Mouse (Mus musculus): ENCODE results near the gene Crmp1.
A peak's percentile ranks its signal among the peaks of the same experiment; 100 is the strongest.

The Crmp1 gene

DNA sequence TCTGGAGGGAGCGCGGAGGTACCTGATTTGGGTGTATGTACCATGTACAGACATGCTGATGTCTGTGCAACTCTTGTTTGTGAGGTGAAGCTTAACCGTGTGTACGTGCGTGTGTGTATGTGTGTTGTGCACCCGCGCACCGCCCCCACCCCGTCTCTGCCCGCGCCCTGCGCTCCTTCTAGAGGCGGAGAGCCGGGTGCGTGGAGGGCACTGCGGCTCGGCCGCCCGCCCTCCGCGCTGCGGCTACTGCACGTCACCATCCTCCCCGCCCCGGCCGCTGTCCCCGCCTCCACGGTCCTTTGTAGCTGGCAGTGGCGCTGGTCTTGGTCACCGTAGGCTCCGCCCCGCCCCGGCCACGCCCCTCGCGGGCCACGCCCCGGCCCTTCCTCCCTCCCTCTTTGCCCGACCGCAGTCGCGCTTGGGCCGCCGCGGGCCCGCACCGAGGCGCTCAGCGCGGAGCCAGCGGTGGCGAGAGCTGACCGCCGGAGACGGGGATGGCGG is at the start of gene Crmp1:
TSS of gene Crmp1 (plus strand) at position 290 of the 501 bp plus-strand sequence.
- DNase-seq (ENCODE audit: low read depth) = peak; percentile 6

GRCm38 (mm10) chr5:37196196-37196595 is 45.5 kb upstream of the Crmp1 start:
- no peak for DNase-seq (ENCODE audit: low read depth)

GRCm38 (mm10) chr5:37196666-37197250 is 45.0 kb upstream of the Crmp1 start:
- DNase-seq (ENCODE audit: low read depth) = no peak

- DNase-seq (ENCODE audit: low read depth) = no peak
Observed at GRCm38 (mm10) chr5:37197423-37197822, 44.3 kb upstream of the Crmp1 start.

DNA sequence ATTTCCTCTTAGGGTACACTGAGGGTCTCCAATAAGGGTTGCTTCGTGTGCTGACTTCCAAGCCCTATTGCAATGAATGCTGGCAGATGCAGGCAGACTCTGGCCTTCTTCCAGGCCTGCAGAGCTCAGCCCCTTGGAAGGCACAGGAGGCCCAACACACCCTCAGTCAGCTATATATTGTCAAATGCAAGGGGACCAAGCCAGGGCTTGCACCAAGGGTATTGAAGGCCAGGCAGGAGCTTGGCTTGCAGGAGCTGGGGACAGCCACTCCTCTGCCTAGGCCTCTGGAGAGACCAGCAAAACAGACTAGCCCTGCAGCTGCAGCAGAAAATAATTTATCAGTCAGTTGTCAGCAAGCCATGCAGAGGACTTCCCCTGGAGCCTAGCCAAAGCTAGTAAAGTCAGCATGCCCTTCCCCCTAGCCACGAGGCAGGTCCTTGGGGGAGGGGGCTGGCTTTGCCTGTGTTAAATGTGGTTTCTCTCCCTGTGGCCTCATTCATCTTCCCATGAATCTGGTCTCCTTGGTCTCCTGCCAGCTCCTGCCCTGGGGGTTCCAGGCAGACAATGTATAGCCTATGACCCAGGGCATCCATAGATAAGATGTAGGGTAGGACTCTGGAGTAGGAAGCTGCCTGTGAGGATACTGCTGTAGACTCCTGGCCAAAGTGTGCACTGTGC is 43.6 kb upstream of the Crmp1 start:
- no peak for DNase-seq (ENCODE audit: low read depth)

DNA sequence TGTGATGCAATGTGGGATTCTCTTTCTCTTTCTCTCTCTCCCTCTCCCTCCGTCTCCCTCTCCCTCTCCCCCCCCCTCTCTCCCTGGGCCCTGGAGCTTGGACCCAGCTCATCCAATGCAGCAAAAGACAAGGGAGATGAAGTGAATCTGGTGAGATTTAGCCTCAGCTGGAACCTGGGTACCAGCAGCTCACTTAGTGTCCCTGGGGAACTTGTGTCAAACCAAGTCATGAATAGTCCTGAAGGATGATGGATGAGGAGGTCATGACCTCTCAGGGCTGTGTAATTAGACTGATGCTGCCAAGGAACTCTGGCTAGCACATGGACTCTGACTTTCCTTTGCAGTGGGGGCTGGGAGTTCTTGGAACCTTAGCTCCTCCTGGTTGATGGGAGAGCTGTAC is 39.5 kb upstream of the Crmp1 start:
- DNase-seq (ENCODE audit: low read depth) = no peak

- no peak for DNase-seq (ENCODE audit: low read depth)
Observed at GRCm38 (mm10) chr5:37204886-37205285, 36.9 kb upstream of the Crmp1 start.

GRCm38 (mm10) chr5:37205420-37205819 is 36.3 kb upstream of the Crmp1 start:
- DNase-seq (ENCODE audit: low read depth) = no peak

DNA sequence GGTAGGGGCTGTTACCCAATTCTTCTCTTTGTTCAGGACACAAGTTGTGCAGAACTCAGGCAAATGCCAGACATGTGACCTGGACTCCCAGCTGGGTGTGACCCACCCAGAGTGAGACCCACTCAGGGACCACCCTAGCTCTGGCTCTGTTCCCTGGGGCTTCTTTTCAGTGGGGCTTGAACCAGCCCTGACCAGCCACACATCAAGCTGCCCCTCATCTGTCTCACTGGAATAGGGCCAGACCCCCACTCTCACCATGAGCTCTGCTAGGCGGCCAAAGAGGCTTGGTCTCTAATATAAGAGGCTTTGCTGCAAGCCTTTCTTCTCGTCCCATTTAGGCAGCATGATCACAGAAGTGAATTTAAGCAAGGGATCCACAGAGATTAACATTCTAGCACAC is 35.4 kb upstream of the Crmp1 start:
- no peak for DNase-seq (ENCODE audit: low read depth)

- no peak for DNase-seq (ENCODE audit: low read depth)
Observed at GRCm38 (mm10) chr5:37212938-37213708, 28.6 kb upstream of the Crmp1 start.

DNA sequence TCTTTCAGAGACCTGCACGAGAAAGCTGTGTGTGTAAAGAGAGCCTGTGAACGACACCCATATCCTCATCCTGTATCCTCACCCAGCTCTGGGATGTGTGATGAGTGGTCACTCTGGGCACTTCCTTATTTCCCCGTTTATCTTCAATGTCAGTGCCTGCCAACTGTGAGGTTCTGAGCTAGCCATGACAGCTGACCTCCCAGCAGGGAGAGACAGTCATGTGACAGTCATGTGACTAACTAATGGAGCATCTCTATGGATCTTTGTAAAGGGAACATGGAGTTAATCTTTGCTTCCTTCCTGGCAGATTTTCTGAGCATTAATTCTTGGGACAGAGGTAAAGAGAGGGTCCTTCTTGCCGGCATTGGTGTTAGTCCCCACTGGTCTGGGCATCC is 28.0 kb upstream of the Crmp1 start:
- DNase-seq (ENCODE audit: low read depth) = no peak

GRCm38 (mm10) chr5:37214614-37215013 is 27.1 kb upstream of the Crmp1 start:
- DNase-seq (ENCODE audit: low read depth) = no peak

DNA sequence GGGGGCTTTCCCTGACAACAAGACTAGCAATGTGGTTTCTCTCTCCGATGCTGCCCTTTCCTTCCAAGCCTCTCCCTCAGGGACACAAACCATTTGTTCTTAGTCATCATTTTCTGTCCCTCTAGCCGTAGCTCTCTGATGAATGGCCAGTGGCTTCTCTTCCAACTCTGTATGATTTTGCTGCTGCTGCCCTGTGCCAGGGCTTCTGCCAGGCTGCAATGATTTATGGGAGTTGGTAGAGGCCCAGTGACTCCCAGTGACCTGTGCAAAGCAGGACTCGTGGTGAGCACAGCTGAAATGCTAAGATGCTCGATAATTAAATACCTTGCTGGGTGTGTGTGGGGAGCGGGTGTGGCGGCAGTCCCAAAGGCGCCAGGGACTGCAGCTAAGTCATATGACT is 26.5 kb upstream of the Crmp1 start:
- DNase-seq (ENCODE audit: low read depth) = no peak

- no peak for DNase-seq (ENCODE audit: low read depth)
Observed at GRCm38 (mm10) chr5:37219615-37220014, 22.1 kb upstream of the Crmp1 start.

DNA sequence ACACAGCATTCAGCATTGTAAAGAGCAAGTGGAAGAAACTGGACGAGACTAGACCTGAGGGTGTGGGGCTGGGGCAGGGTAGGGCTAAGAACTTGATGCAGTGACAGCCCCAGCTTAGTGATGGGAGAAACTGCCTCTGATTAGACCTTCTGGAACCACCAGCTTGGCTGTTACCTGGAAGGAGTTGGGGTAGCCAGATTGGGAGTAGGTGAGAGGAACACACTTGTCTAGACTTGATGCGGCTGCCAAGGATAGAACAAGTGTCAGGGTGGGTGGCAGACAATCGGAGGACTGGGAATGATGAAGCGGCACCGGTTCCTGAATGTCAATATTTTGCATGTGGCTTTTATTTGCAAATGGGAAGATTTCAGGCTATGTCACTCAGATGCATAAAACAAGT is 21.2 kb upstream of the Crmp1 start:
- no peak for DNase-seq (ENCODE audit: low read depth)

DNA sequence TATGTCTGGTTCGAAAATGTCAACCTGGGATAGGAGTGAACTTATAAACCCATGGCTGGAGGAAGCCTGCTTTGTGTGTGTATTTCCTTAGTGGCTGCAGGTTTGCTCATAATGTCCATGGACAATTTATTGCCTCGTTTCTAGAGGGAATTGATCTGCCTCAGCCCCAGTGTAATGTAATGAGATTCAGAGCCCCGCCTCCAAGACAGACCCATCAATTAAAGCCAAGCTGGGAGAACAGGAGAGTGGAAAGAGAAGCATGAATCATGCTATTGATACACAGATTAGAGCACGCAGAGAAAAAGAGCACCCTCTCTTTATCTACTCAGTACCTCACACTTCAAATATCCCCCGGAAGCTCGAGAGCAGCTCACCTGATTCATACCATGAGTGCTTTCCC is 20.2 kb upstream of the Crmp1 start:
- no peak for DNase-seq (ENCODE audit: low read depth)

GRCm38 (mm10) chr5:37222316-37222715 is 19.4 kb upstream of the Crmp1 start:
- no peak for DNase-seq (ENCODE audit: low read depth)

GRCm38 (mm10) chr5:37225708-37226107 is 16.0 kb upstream of the Crmp1 start:
- no peak for DNase-seq (ENCODE audit: low read depth)

DNA sequence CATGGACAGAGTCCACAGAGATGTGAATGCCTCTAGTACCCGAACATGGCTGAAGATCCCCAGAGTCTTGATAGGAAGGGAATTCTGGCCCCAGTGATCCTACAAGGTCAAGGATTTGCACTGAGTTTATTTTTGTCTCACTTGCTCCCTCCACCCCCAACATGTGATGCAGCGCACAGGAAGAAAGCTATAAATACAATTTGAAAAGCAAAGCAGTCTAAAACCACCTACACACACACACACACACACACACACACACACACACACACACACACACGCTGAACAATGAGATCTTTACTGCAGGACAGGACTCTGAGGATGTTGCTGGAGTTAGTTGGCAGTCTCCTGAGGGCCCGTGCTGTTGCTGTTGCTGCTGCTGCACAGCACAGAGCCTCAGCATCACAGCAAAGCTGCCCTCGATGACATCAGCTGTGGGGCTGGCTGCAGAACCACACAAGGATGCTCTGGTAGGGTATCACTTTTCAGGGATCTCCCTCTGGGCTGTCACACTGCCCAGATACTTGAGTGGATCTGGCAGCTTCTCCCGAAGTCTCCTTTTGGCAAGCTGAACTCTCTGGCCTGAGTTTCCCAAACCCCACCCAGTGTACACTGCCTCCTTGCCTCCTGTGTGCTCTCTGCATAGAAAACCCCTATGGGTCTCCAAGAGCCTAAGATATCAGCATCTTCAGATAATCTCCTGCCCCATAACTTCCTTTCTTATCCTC is 13.6 kb upstream of the Crmp1 start:
- no peak for DNase-seq (ENCODE audit: low read depth)

DNA sequence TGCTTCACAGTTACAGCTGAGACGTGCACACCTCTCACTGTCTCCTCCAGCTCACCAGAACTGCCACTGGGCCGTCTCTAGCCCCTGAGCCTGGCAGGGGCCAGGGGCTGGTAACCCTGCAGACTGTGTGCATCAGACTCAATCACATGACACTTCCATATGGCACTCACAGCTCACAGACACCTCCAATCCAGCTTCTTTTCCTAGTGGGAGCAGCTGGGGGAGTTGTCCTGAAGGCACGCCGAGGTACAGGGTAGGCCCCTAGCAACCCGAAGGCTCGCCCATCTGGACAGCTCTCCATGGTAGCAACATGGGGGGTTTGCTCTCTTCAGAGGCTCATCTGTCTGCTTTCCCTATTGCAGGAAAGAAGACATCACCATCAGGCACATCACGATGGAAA is 12.8 kb upstream of the Crmp1 start:
- no peak for DNase-seq (ENCODE audit: low read depth)

- no peak for DNase-seq (ENCODE audit: low read depth)
Observed at GRCm38 (mm10) chr5:37233010-37233557, 8.7 kb upstream of the Crmp1 start.

DNA sequence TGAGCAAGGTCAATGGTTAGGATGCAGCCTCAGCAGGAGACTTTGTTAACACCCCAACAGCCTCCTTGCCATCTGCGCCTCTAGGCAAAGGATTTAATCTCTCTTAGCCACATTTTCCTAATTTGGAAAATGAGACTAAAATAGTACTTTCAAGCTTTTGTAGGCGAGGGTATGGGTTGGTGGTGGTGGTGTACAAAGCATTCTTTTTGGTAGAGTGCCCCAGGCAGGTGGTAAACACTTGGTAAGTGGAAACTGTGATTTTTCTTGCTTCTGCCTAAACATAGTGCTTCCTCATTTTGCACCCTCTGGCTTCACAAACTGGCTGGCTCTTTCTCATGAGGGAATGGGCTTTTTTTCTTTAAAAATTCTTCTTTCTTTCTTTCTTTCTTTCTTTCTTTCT is 3.1 kb upstream of the Crmp1 start:
- no peak for DNase-seq (ENCODE audit: low read depth)

All from c-Kit-positive CD71-positive TER-119-negative erythroid progenitor cells, embryonic 14.5 days (primary cell).